Mouse (Mus musculus) embryonic facial prominence, embryonic 15.5 days (tissue): ENCODE results near the gene Itpk1. TPM values are rescaled to one million over a fixed set of nuclear protein-coding genes. Genes with fewer than 3 reads are reported as not detected.
A peak's percentile ranks its signal among the peaks of the same experiment; 100 is the strongest.

Experiments
- ATAC-seq: fragments of 200-750 bp; cut with Nextera tagmentation; 2 replicates; pipeline ENCODE4 v1.8.0; 2017; ENCODE audit warnings: low read depth, moderate TSS enrichment; ENCODE audit not compliant: insufficient number of reproducible peaks, low FRiP score, low TSS enrichment
- H3K27ac ChIP-seq: fragments of 300-500 bp; sonication (generic); replicated peaks from 2 replicates; pipeline ENCODE4 v1.5.1; 2015; ENCODE audit warnings: mild to moderate bottlenecking, inconsistent platforms
- H3K27me3 ChIP-seq: fragments of 300-500 bp; sonication (generic); 2 replicates; pipeline ENCODE4 v1.6.1; 2015; ENCODE audit warnings: inconsistent platforms
- H3K36me3 ChIP-seq: fragments of 300-500 bp; sonication (generic); 2 replicates; pipeline ENCODE4 v1.6.1; 2015; ENCODE audit warnings: mild to moderate bottlenecking, inconsistent platforms
- H3K4me1 ChIP-seq: fragments of 300-500 bp; sonication (generic); 2 replicates; pipeline ENCODE4 v1.6.1; 2015; ENCODE audit warnings: inconsistent platforms
- H3K4me2 ChIP-seq: fragments of 300-500 bp; sonication (generic); replicated peaks from 2 replicates; pipeline ENCODE4 v1.6.1; 2015; ENCODE audit warnings: mild to moderate bottlenecking, inconsistent platforms
- H3K4me3 ChIP-seq: fragments of 300-500 bp; sonication (generic); replicated peaks from 2 replicates; pipeline ENCODE4 v1.5.1; 2015; ENCODE audit warnings: mild to moderate bottlenecking, inconsistent platforms
- H3K9ac ChIP-seq: fragments of 300-500 bp; sonication (generic); 2 replicates; pipeline ENCODE4 v1.6.1; 2015; ENCODE audit warnings: inconsistent platforms
- H3K9me3 ChIP-seq: fragments of 300-500 bp; sonication (generic); replicated peaks from 2 replicates; pipeline ENCODE4 v1.6.1; 2016; ENCODE audit warnings: inconsistent platforms
- WGBS: fragments of 180-500 bp; shearing (Covaris S2); methylation state at CpG from one replicate; pipeline ENCODE4 v1.1.7; 2015; 5-methylcytosine and 5-hydroxymethylcytosine counted together
- microRNA counts: library from miRNA; unstranded; fragments of <30 nt; microRNA quantifications from one replicate; lab custom pipeline; 2016
- microRNA-seq: library from miRNA; unstranded; fragments of <30 nt; microRNA quantifications from one replicate; pipeline ENCODE4, GENCODE M21; 2016; ENCODE audit warnings: borderline number of aligned reads
- polyA plus RNA-seq: library from polyadenylated mRNA; unstranded; fragments of >200 nt; fragmentation: Nextera tagmentation; extraction: Ambion mirVana; gene quantifications from 2 replicates; pipeline ENCODE4 v1.2.1, GENCODE M21; 2015

The Itpk1 gene
- polyA plus RNA-seq, 1 experiment from 2014 or later: 13.6 TPM

DNA sequence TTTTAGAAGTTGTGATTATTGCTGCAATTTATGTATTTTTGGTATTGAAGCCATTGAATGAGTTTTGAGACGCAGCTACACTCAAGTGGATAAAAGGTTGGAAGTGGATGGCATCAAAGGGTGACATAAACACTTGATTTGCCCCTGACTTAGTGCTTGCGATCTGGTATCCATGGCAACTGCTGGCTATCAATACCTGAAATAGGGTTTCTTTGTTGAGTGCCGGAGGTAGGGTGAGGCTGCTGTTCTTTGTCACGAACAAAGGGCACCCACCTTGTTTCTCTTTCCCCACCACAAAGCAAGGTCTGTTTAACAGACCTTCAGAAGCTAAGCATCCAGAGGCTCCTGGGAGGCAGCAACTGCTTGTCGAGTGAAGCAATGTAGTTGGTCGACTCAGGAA lies 159.6 kb downstream of the Itpk1 start:
- Histone ChIP-seq H3K4me1 (no peaks in the 10 kb centered on the region), H3K27me3 (no peaks in the 10 kb centered on the region), H3K27ac (no peak overlapping the region), H3K9me3 (no peaks in the 10 kb centered on the region), H3K36me3 (no peaks in the 10 kb centered on the region), H3K9ac (no peak overlapping the region), H3K4me3 (no peak overlapping the region), H3K4me2 (no peak overlapping the region)
- 67% methylated on average over 6 of the region's 6 CpGs for WGBS
- no peak for ATAC-seq

DNA sequence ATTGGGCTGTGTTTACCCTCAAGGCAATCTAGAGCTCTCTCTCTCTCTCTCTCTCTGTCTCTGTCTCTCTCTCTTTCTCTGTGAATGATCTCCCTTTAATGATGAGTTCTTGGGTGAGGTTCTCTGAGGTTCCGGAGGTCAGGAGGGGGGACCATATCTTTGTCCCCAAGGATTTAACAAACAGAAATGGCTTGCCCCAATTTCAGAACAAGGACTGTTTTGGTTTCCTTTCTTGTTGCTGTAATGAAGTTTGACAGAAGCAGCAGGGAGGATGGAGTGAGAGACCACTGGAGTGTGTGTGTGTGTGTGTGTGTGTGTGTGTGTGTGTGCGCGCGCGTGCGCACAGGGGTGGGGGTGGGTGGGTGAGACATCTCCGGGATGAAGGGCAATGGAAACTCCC lies 163.6 kb downstream of the Itpk1 start:
- no peak for ATAC-seq
- Histone ChIP-seq H3K4me2 (no peak overlapping the region), H3K36me3 (no peaks in the 10 kb centered on the region), H3K4me1 (no peaks in the 10 kb centered on the region), H3K4me3 (no peak overlapping the region), H3K27me3 (no peaks in the 10 kb centered on the region), H3K27ac (no peak overlapping the region), H3K9ac (no peak overlapping the region), H3K9me3 (no peaks in the 10 kb centered on the region)
- 91% methylated on average over 7 of the region's 7 CpGs for WGBS

GRCm38 (mm10) chr12:102540278-102540677 lies 164.5 kb downstream of the Itpk1 start:
- H3K4me3 ChIP-seq: no peak overlapping the region
- H3K9me3 ChIP-seq: no peaks in the 10 kb centered on the region
- ATAC-seq: no peak
- H3K4me2 ChIP-seq: no peak overlapping the region
- 74% methylated on average over 8 of the region's 8 CpGs for WGBS
- no peak overlapping the region for H3K27ac ChIP-seq
- no peaks in the 10 kb centered on the region for H3K27me3 ChIP-seq
- no peak overlapping the region for H3K9ac ChIP-seq
- H3K36me3 ChIP-seq: no peaks in the 10 kb centered on the region
- H3K4me1 ChIP-seq: no peaks in the 10 kb centered on the region

GRCm38 (mm10) chr12:102535796-102536195 lies 168.9 kb downstream of the Itpk1 start:
- Histone ChIP-seq H3K4me3 (no peak overlapping the region), H3K9ac (no peak overlapping the region), H3K27me3 (no peaks in the 10 kb centered on the region), H3K9me3 (no peaks in the 10 kb centered on the region), H3K27ac (no peak overlapping the region), H3K4me1 (no peaks in the 10 kb centered on the region), H3K36me3 (no peaks in the 10 kb centered on the region), H3K4me2 (no peak overlapping the region)
- WGBS: 40% methylated on average over 1 of the region's 1 CpGs
- no peak for ATAC-seq

DNA sequence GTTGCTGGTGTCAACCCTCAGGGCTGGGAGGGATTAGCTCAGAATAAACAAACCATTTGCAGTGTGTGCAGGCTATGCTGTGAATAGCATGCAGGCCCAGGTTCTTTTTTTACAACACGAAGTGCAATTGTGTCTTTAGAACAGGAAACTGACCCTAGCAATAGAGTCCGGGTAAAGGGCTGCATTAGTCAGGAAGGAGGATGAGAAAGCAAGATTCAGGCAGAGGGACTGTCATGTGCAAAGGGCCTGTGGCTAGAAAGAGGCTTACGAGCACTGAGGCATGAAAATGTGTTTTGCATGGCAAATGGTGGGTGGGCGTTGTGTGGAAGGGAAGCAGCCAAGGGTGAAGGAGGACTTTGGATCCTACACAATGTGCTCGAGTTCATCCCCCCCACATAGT lies 176.7 kb downstream of the Itpk1 start:
- WGBS: 62% methylated on average over 5 of the region's 5 CpGs
- no peaks in the 10 kb centered on the region for H3K9me3 ChIP-seq
- H3K4me3 ChIP-seq: no peak overlapping the region
- no peak overlapping the region for H3K27ac ChIP-seq
- H3K4me2 ChIP-seq: no peak overlapping the region
- no peaks in the 10 kb centered on the region for H3K36me3 ChIP-seq
- H3K9ac ChIP-seq: no peak overlapping the region
- ATAC-seq: no peak
- H3K27me3 ChIP-seq: no peaks in the 10 kb centered on the region
- H3K4me1 ChIP-seq: no peaks in the 10 kb centered on the region

DNA sequence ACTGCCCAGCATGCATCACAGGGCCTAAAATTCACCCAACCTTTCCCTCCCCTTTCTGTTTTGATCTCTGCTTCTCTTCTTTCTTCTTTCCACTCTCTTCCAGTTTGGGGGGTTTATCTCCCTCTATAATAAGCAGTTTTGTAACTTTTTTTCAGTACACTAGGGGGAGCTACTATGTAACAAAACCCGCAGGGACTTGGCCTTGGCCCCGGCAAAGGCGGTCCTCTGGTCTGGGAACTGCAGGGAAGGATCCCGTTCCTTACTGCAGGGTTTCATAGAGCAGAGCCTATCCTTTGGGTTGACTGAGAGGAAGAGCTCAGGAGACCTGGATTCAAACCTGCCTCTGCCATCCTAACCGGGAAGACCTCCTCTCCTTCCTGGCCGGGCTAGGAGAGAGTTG lies 180.0 kb downstream of the Itpk1 start:
- H3K27ac ChIP-seq: no peak overlapping the region
- no peak overlapping the region for H3K9ac ChIP-seq
- no peak overlapping the region for H3K4me2 ChIP-seq
- WGBS: 23% methylated on average over 6 of the region's 6 CpGs
- H3K4me1 ChIP-seq: no peaks in the 10 kb centered on the region
- no peak overlapping the region for H3K4me3 ChIP-seq
- no peaks in the 10 kb centered on the region for H3K27me3 ChIP-seq
- no peaks in the 10 kb centered on the region for H3K36me3 ChIP-seq
- no peaks in the 10 kb centered on the region for H3K9me3 ChIP-seq
- no peak for ATAC-seq

DNA sequence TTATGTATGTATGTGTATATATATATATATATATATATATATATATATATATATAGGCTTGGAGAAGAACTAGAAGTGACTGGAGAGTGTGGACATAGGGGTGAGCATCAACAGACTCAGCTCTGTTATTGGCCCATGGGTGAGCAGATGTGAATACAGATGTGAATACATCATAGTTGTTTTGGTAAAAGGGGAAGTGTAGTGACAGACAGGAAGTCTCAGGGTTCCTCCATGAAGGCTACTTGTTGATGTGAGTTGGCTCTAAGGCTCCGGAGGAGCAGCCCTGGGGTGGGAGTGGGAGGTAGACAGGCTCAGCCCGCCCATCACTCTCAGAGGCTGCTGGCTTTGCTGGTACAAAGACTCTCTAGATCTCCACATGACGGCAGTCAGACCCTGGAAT lies 180.5 kb downstream of the Itpk1 start:
- no peaks in the 10 kb centered on the region for H3K36me3 ChIP-seq
- H3K27me3 ChIP-seq: no peaks in the 10 kb centered on the region
- no peak for ATAC-seq
- no peak overlapping the region for H3K9ac ChIP-seq
- H3K27ac ChIP-seq: no peak overlapping the region
- WGBS: 55% methylated on average over 3 of the region's 3 CpGs
- H3K4me3 ChIP-seq: no peak overlapping the region
- no peak overlapping the region for H3K4me2 ChIP-seq
- H3K9me3 ChIP-seq: no peaks in the 10 kb centered on the region
- no peaks in the 10 kb centered on the region for H3K4me1 ChIP-seq

DNA sequence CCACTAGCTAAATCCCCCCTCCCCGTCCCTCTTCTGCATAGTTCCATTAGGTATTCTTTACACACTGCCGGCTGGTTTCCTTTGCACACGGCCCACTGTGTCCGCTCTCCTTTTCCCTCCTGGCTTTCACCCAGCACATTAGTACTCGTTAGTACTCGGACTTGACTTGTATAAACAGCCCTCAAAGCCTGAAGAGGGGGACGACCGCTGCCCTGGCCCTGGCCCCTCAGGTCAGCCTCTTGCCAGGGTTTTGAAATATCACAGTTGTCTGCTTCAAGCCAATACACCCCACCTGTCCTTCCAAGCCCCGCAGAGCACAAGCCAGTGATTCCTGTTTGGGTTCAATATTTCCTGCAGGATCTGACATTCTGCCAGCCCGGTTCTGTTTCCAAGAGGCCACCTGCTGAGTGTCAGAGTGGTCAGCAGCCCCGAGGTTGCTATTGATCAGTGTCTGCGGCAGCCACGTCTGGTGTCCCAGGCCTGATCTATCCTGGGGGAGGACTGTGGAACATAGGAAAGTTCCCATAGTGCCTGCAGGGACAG lies 182.9 kb downstream of the Itpk1 start:
- Histone ChIP-seq H3K36me3 (no peaks in the 10 kb centered on the region), H3K4me3 (no peak overlapping the region), H3K9me3 (no peaks in the 10 kb centered on the region), H3K4me2 (no peak overlapping the region), H3K27ac (no peak overlapping the region; the same call in 1 of the 2 replicates), H3K4me1 (no peaks in the 10 kb centered on the region), H3K27me3 (no peaks in the 10 kb centered on the region), H3K9ac (no peak overlapping the region)
- WGBS: 40% methylated on average over 13 of the region's 13 CpGs
- peak; percentile 47; the same call in 1 of the 2 replicates for ATAC-seq

- ATAC-seq: no peak
- Histone ChIP-seq H3K36me3 (no peaks in the 10 kb centered on the region), H3K4me3 (no peak overlapping the region), H3K4me1 (no peaks in the 10 kb centered on the region), H3K27me3 (no peaks in the 10 kb centered on the region), H3K9ac (no peak overlapping the region), H3K9me3 (no peaks in the 10 kb centered on the region), H3K4me2 (no peak overlapping the region), H3K27ac (no peak overlapping the region)
- 83% methylated on average over 12 of the region's 12 CpGs for WGBS
Observed at GRCm38 (mm10) chr12:102519929-102520720, 184.6 kb downstream of the Itpk1 start.

MicroRNAs within 50 kb of the gene (microRNA counts, 519-probe panel; counts per million panel counts)
- microRNA mmu-miR-1936 (lab: Ali Mortazavi, UCI): not detected

Small RNA genes within 50 kb of the gene (microRNA-seq; reads per million reads assigned to microRNA genes)
- not detected for gene Mir1936

Other genes with a start within 250 kb of the Itpk1 start
- gene Golga5, start 235.8 kb downstream of the Itpk1 start, polyA plus RNA-seq: 38.7 and 40.9 TPM in 2 replicates
- 8.4 and 8.8 TPM in 2 replicates for gene Chga, start 150.0 kb downstream of the Itpk1 start, polyA plus RNA-seq
- gene Moap1, start 38.7 kb upstream of the Itpk1 start, polyA plus RNA-seq: 24.5 and 24.7 TPM in 2 replicates
- gene Tmem251, start 38.8 kb upstream of the Itpk1 start, polyA plus RNA-seq: 8.7 and 10.2 TPM in 2 replicates
- not detected in 2 replicates for gene Gm28051, start 52.8 kb upstream of the Itpk1 start, polyA plus RNA-seq
- 24.3 and 25.6 TPM in 2 replicates for gene Gon7, start 52.9 kb upstream of the Itpk1 start, polyA plus RNA-seq
- gene Ubr7, start 53.0 kb upstream of the Itpk1 start, polyA plus RNA-seq: 38.2 and 38.7 TPM in 2 replicates
- gene Gm20604, start 53.7 kb upstream of the Itpk1 start, polyA plus RNA-seq: 22.0 and 23.0 TPM in 2 replicates
- 19.3 and 20.3 TPM in 2 replicates for gene Btbd7, start 173.5 kb upstream of the Itpk1 start, polyA plus RNA-seq
- gene Cox8c, start 194.4 kb upstream of the Itpk1 start, polyA plus RNA-seq: 0.42 TPM in 1 of 2 replicates, not detected in the other
- 0.45 and 1.3 TPM in 2 replicates for gene Unc79, start 243.9 kb upstream of the Itpk1 start, polyA plus RNA-seq